Mouse (Mus musculus) CH12.LX (cell line): Measurements from ENCODE around the gene Nup62.

Experiments used
- BHLHE40 ChIP-seq: IDR thresholded peaks from 2 replicates; pipeline ENCODE4 v1.6.1; 2011; ENCODE audit warnings: mild to moderate bottlenecking, low read depth, low read length, improper control_type of control experiment
- CHD1 ChIP-seq: IDR thresholded peaks from 2 replicates; pipeline ENCODE4 v1.6.1; 2012; ENCODE audit warnings: low read depth, low read length, improper control_type of control experiment, inconsistent platforms
- CHD2 ChIP-seq: IDR thresholded peaks from 2 replicates; pipeline ENCODE4 v1.6.1; 2011; ENCODE audit warnings: low read length, improper control_type of control experiment
- CTCF ChIP-seq, 2 experiments: IDR thresholded peaks in 1 of 2; conservative IDR thresholded peaks in 1 of 2; 2 replicates each; pipeline ENCODE4 v1.5.1; 2011 to 2012; ENCODE audit warnings: low read depth in 2 of 2, low read length in 2 of 2, improper control_type of control experiment in 1 of 2, inconsistent platforms in 1 of 2, mild to moderate bottlenecking in 1 of 2, moderate library complexity in 1 of 2
- EP300 ChIP-seq: IDR thresholded peaks from 2 replicates; pipeline ENCODE4 v1.6.1; 2011; ENCODE audit warnings: low read length, improper control_type of control experiment
- HCFC1 ChIP-seq: IDR thresholded peaks from 2 replicates; pipeline ENCODE4 v1.6.1; 2012; ENCODE audit warnings: low read depth, mild to moderate bottlenecking, inconsistent platforms, low read length, improper control_type of control experiment
- IRF4 ChIP-seq: IDR thresholded peaks from 2 replicates; pipeline ENCODE4 v1.6.1; 2014; ENCODE audit warnings: low read depth, mild to moderate bottlenecking, inconsistent platforms, low read length, improper control_type of control experiment
- POLR2A ChIP-seq: IDR thresholded peaks from 2 replicates; pipeline ENCODE4 v1.6.1; 2011; ENCODE audit warnings: low read depth, mild to moderate bottlenecking, improper control_type of control experiment, low read length
- UBTF ChIP-seq: IDR thresholded peaks from 2 replicates; pipeline ENCODE4 v1.6.1; 2012; ENCODE audit warnings: low read depth, mild to moderate bottlenecking, inconsistent platforms, low read length, improper control_type of control experiment, moderate library complexity
- USF1 ChIP-seq: IDR thresholded peaks from 2 replicates; pipeline ENCODE4 v1.6.1; 2014; ENCODE audit warnings: low read depth, mild to moderate bottlenecking, inconsistent platforms, low read length, improper control_type of control experiment
- ZMIZ1 ChIP-seq: IDR thresholded peaks from 2 replicates; pipeline ENCODE4 v1.6.1; 2012; ENCODE audit warnings: low read depth, mild to moderate bottlenecking, inconsistent platforms, low read length, improper control_type of control experiment

- no peak for TF ChIP-seq UBTF
- no peak for TF ChIP-seq USF1
- no peak for TF ChIP-seq IRF4
- no peak for TF ChIP-seq HCFC1
- no peak for TF ChIP-seq BHLHE40
- no peak for TF ChIP-seq EP300
- TF ChIP-seq POLR2A = no peak
- no peak for TF ChIP-seq CTCF (conservative IDR thresholded peaks at IDR 0.05 in 1 of 2, IDR thresholded peaks at IDR 0.05 in 1 of 2; ENCODE audit: low read depth in 2 of 2, low read length in 2 of 2)
- no peak for TF ChIP-seq CHD2
- TF ChIP-seq CHD1 = no peak
- no peak; the same call in 1 of the 2 replicates for TF ChIP-seq ZMIZ1
These were observed 52.6 kb downstream of the Nup62 start for GRCm38 (mm10) chr7:44868465-44868864.
